Mouse (Mus musculus) midbrain, embryonic 10.5 days (tissue): ENCODE results near the gene Csrp2. TPM values are rescaled to one million over a fixed set of nuclear protein-coding genes. Genes with fewer than 3 reads are reported as not detected.

Experiments used
- DNase-seq: peaks from one replicate; pipeline ENCODE4 v3.0.0-alpha.2; 2017; ENCODE audit warnings: low spot score
- H3K27ac ChIP-seq: fragments of 300-500 bp; sonication (generic); replicated peaks from 2 replicates; pipeline ENCODE4 v1.5.1; 2016; ENCODE audit warnings: mild to moderate bottlenecking
- H3K27me3 ChIP-seq: fragments of 300-500 bp; sonication (generic); 2 replicates; pipeline ENCODE4 v1.6.1; 2016; ENCODE audit warnings: low read depth, mild to moderate bottlenecking; ENCODE audit not compliant: poor library complexity, severe bottlenecking
- H3K36me3 ChIP-seq: fragments of 300-500 bp; sonication (generic); 2 replicates; pipeline ENCODE4 v1.6.1; 2016; ENCODE audit warnings: mild to moderate bottlenecking, moderate library complexity
- H3K4me1 ChIP-seq: fragments of 300-500 bp; sonication (generic); 2 replicates; pipeline ENCODE4 v1.6.1; 2016
- H3K4me3 ChIP-seq: fragments of 300-500 bp; sonication (generic); 2 replicates; pipeline ENCODE4 v1.5.1; 2016; ENCODE audit warnings: mild to moderate bottlenecking, moderate library complexity
- H3K9me3 ChIP-seq: fragments of 300-500 bp; sonication (generic); replicated peaks from 2 replicates; pipeline ENCODE4 v1.6.1; 2016; ENCODE audit warnings: mild to moderate bottlenecking
- WGBS: fragments of 180-500 bp; shearing (Covaris S2); methylation state at CpG from one replicate; pipeline ENCODE4 v1.1.7; 2016; 5-methylcytosine and 5-hydroxymethylcytosine counted together
- polyA plus RNA-seq: library from polyadenylated mRNA; unstranded; fragments of >200 nt; fragmentation: Nextera tagmentation; extraction: Ambion mirVana; gene quantifications from 2 replicates; pipeline ENCODE4 v1.2.1, GENCODE M21; 2016

Gene Csrp2
- polyA plus RNA-seq, 1 experiment from 2014 or later: 183 TPM

- no peak overlapping the region for H3K4me3 ChIP-seq
- WGBS: 90% methylated on average over 7 of the region's 7 CpGs
- no peak for DNase-seq
- H3K27me3 ChIP-seq: no peaks in the 10 kb centered on the region
- peaks cover 16% of the 10 kb centered on the region for H3K4me1 ChIP-seq
- H3K27ac ChIP-seq: no peak overlapping the region
- peaks cover 59% of the 10 kb centered on the region for H3K36me3 ChIP-seq
- no peaks in the 10 kb centered on the region for H3K9me3 ChIP-seq
Measured at GRCm38 (mm10) chr10:110935669-110936068, 16.1 kb downstream of the Csrp2 start.

GRCm38 (mm10) chr10:110938361-110938760, 18.8 kb downstream of the Csrp2 start:
- Histone ChIP-seq H3K9me3 (no peaks in the 10 kb centered on the region), H3K27ac (no peak overlapping the region), H3K36me3 (peaks cover 77% of the 10 kb centered on the region), H3K4me1 (no peaks in the 10 kb centered on the region), H3K4me3 (no peak overlapping the region), H3K27me3 (no peaks in the 10 kb centered on the region)
- no peak for DNase-seq
- 96% methylated on average over 7 of the region's 7 CpGs for WGBS

- Histone ChIP-seq H3K4me3 (no peak overlapping the region), H3K4me1 (no peaks in the 10 kb centered on the region), H3K27ac (no peak overlapping the region), H3K27me3 (no peaks in the 10 kb centered on the region), H3K9me3 (no peaks in the 10 kb centered on the region), H3K36me3 (peaks cover 84% of the 10 kb centered on the region)
- DNase-seq: no peak
- 90% methylated on average over 19 of the region's 19 CpGs for WGBS
Measured at GRCm38 (mm10) chr10:110938841-110939549, 19.4 kb downstream of the Csrp2 start.

GRCm38 (mm10) chr10:110939717-110940116, 20.1 kb downstream of the Csrp2 start:
- no peak for DNase-seq
- no peak overlapping the region for H3K27ac ChIP-seq
- H3K27me3 ChIP-seq: no peaks in the 10 kb centered on the region
- H3K4me1 ChIP-seq: no peaks in the 10 kb centered on the region
- H3K9me3 ChIP-seq: no peaks in the 10 kb centered on the region
- H3K36me3 ChIP-seq: peaks cover 91% of the 10 kb centered on the region
- H3K4me3 ChIP-seq: no peak overlapping the region
- WGBS: 91% methylated on average over 4 of the region's 4 CpGs

- peaks cover 95% of the 10 kb centered on the region for H3K36me3 ChIP-seq
- H3K27me3 ChIP-seq: no peaks in the 10 kb centered on the region
- H3K4me1 ChIP-seq: no peaks in the 10 kb centered on the region
- H3K9me3 ChIP-seq: no peaks in the 10 kb centered on the region
- H3K27ac ChIP-seq: no peak overlapping the region
- 92% methylated on average over 13 of the region's 13 CpGs for WGBS
- H3K4me3 ChIP-seq: no peak overlapping the region
- no peak for DNase-seq
Measured at GRCm38 (mm10) chr10:110940740-110941398, 21.3 kb downstream of the Csrp2 start.

GRCm38 (mm10) chr10:110941968-110942367, 22.4 kb downstream of the Csrp2 start:
- 96% methylated on average over 11 of the region's 11 CpGs for WGBS
- peaks cover 97% of the 10 kb centered on the region for H3K36me3 ChIP-seq

GRCm38 (mm10) chr10:110942806-110943205, 23.2 kb downstream of the Csrp2 start:
- Histone ChIP-seq H3K36me3 (peaks cover 97% of the 10 kb centered on the region), H3K4me3 (no peak overlapping the region), H3K4me1 (no peaks in the 10 kb centered on the region), H3K27ac (no peak overlapping the region), H3K27me3 (no peaks in the 10 kb centered on the region), H3K9me3 (no peaks in the 10 kb centered on the region)
- 92% methylated on average over 9 of the region's 9 CpGs for WGBS
- no peak for DNase-seq

More at GRCm38 (mm10) chr10:110941968-110942367, 22.4 kb downstream of the Csrp2 start:
- Histone ChIP-seq H3K27me3 (no peaks in the 10 kb centered on the region), H3K4me3 (no peak overlapping the region), H3K9me3 (no peaks in the 10 kb centered on the region), H3K27ac (no peak overlapping the region), H3K4me1 (no peaks in the 10 kb centered on the region)
- DNase-seq: no peak

GRCm38 (mm10) chr10:110944175-110944574, 24.6 kb downstream of the Csrp2 start:
- H3K36me3 ChIP-seq: peaks cover 87% of the 10 kb centered on the region
- 94% methylated on average over 11 of the region's 11 CpGs for WGBS

GRCm38 (mm10) chr10:110945966-110946365, 26.4 kb downstream of the Csrp2 start:
- no peak overlapping the region for H3K27ac ChIP-seq
- peaks cover 89% of the 10 kb centered on the region for H3K36me3 ChIP-seq
- WGBS: 88% methylated on average over 12 of the region's 12 CpGs
- no peaks in the 10 kb centered on the region for H3K9me3 ChIP-seq
- H3K27me3 ChIP-seq: no peaks in the 10 kb centered on the region
- DNase-seq: no peak
- H3K4me1 ChIP-seq: no peaks in the 10 kb centered on the region
- no peak overlapping the region for H3K4me3 ChIP-seq

More at GRCm38 (mm10) chr10:110944175-110944574, 24.6 kb downstream of the Csrp2 start:
- H3K9me3 ChIP-seq: no peaks in the 10 kb centered on the region
- no peaks in the 10 kb centered on the region for H3K27me3 ChIP-seq
- no peak overlapping the region for H3K27ac ChIP-seq
- H3K4me1 ChIP-seq: no peaks in the 10 kb centered on the region
- H3K4me3 ChIP-seq: no peak overlapping the region
- DNase-seq: no peak

GRCm38 (mm10) chr10:110947574-110947973, 28.0 kb downstream of the Csrp2 start:
- Histone ChIP-seq H3K9me3 (no peaks in the 10 kb centered on the region), H3K27ac (no peak overlapping the region), H3K4me1 (no peaks in the 10 kb centered on the region), H3K4me3 (no peak overlapping the region), H3K36me3 (peaks cover 85% of the 10 kb centered on the region), H3K27me3 (no peaks in the 10 kb centered on the region)
- WGBS: 88% methylated on average over 4 of the region's 4 CpGs
- DNase-seq: no peak

- H3K36me3 ChIP-seq: peaks cover 77% of the 10 kb centered on the region
- no peak overlapping the region for H3K4me3 ChIP-seq
- no peaks in the 10 kb centered on the region for H3K27me3 ChIP-seq
- DNase-seq: no peak
- WGBS: 97% methylated on average over 1 of the region's 1 CpGs
- H3K4me1 ChIP-seq: no peaks in the 10 kb centered on the region
- no peaks in the 10 kb centered on the region for H3K9me3 ChIP-seq
- H3K27ac ChIP-seq: no peak overlapping the region
Measured at GRCm38 (mm10) chr10:110951112-110951511, 31.5 kb downstream of the Csrp2 start.

GRCm38 (mm10) chr10:110951748-110952147, 32.2 kb downstream of the Csrp2 start:
- H3K36me3 ChIP-seq: peaks cover 76% of the 10 kb centered on the region
- H3K9me3 ChIP-seq: no peaks in the 10 kb centered on the region
- no peak for DNase-seq
- H3K4me1 ChIP-seq: no peaks in the 10 kb centered on the region
- WGBS: 93% methylated on average over 4 of the region's 4 CpGs
- H3K27ac ChIP-seq: no peak overlapping the region
- H3K4me3 ChIP-seq: no peak overlapping the region
- no peaks in the 10 kb centered on the region for H3K27me3 ChIP-seq

GRCm38 (mm10) chr10:110952271-110952670, 32.7 kb downstream of the Csrp2 start:
- 95% methylated on average over 8 of the region's 8 CpGs for WGBS
- H3K27me3 ChIP-seq: no peaks in the 10 kb centered on the region
- no peak for DNase-seq
- no peaks in the 10 kb centered on the region for H3K9me3 ChIP-seq
- no peak overlapping the region for H3K27ac ChIP-seq
- no peaks in the 10 kb centered on the region for H3K4me1 ChIP-seq
- peaks cover 76% of the 10 kb centered on the region for H3K36me3 ChIP-seq
- H3K4me3 ChIP-seq: no peak overlapping the region
